Mouse (Mus musculus) neural tube, embryonic 10.5 days (tissue): ENCODE results near the gene Cdk17.

Experiments used
- DNase-seq: peaks from one replicate; pipeline ENCODE4 v3.0.0-alpha.2; 2017; ENCODE audit warnings: low spot score; ENCODE audit errors: extremely low spot score

Cdk17 gene

GRCm38 (mm10) chr10:93160807-93161510, at the start of gene Cdk17:
Gene Cdk17 (plus strand): TSS chr10:93160875.
- peak; percentile 83 for DNase-seq

- no peak for DNase-seq
Observed at GRCm38 (mm10) chr10:93111412-93111811, 49.3 kb upstream of the Cdk17 start.

- no peak for DNase-seq
Observed at GRCm38 (mm10) chr10:93112021-93112420, 48.7 kb upstream of the Cdk17 start.

- no peak for DNase-seq
Observed at GRCm38 (mm10) chr10:93113968-93114367, 46.7 kb upstream of the Cdk17 start.

GRCm38 (mm10) chr10:93114782-93115181, 45.9 kb upstream of the Cdk17 start:
- DNase-seq, result no peak

GRCm38 (mm10) chr10:93115743-93116142, 44.9 kb upstream of the Cdk17 start:
- DNase-seq, result no peak

- DNase-seq, result no peak
Observed at GRCm38 (mm10) chr10:93116636-93117035, 44.0 kb upstream of the Cdk17 start.

GRCm38 (mm10) chr10:93119809-93120208, 40.9 kb upstream of the Cdk17 start:
- no peak for DNase-seq

- DNase-seq, result no peak
Observed at GRCm38 (mm10) chr10:93121262-93121860, 39.3 kb upstream of the Cdk17 start.

GRCm38 (mm10) chr10:93122399-93123184, 38.1 kb upstream of the Cdk17 start:
- DNase-seq, result no peak

- no peak for DNase-seq
Observed at GRCm38 (mm10) chr10:93123310-93123709, 37.4 kb upstream of the Cdk17 start.

GRCm38 (mm10) chr10:93123957-93124613, 36.6 kb upstream of the Cdk17 start:
- DNase-seq, result no peak

- no peak for DNase-seq
Observed at GRCm38 (mm10) chr10:93126025-93126424, 34.6 kb upstream of the Cdk17 start.

GRCm38 (mm10) chr10:93128566-93128965, 32.1 kb upstream of the Cdk17 start:
- DNase-seq, result no peak

GRCm38 (mm10) chr10:93129345-93129744, 31.3 kb upstream of the Cdk17 start:
- no peak for DNase-seq

GRCm38 (mm10) chr10:93129904-93130455, 30.7 kb upstream of the Cdk17 start:
- no peak for DNase-seq

GRCm38 (mm10) chr10:93130456-93130940, 30.2 kb upstream of the Cdk17 start:
- no peak for DNase-seq

GRCm38 (mm10) chr10:93131865-93132566, 28.7 kb upstream of the Cdk17 start:
- no peak for DNase-seq

GRCm38 (mm10) chr10:93138730-93139129, 21.9 kb upstream of the Cdk17 start:
- DNase-seq, result no peak

- DNase-seq, result no peak
Observed at GRCm38 (mm10) chr10:93140778-93141177, 19.9 kb upstream of the Cdk17 start.
